Mouse (Mus musculus): ENCODE data around the gene Zfp687.

- no peak for TF ChIP-seq CTCF (IDR thresholded peaks at IDR 0.05; ENCODE audit: low read depth, low read length)
- TF ChIP-seq POLR2A (IDR thresholded peaks at IDR 0.05; ENCODE audit: borderline replicate concordance, low read depth, low read length): no peak
Measured at GRCm38 (mm10) chr3:95013699-95014427, 1.4 kb downstream of the Zfp687 start.
